Mouse (Mus musculus): Measurements from ENCODE around the gene Ppp1r13b. TPM values are rescaled to one million over a fixed set of nuclear protein-coding genes. Genes with fewer than 3 reads are reported as not detected.

Gene Ppp1r13b
- polyA plus RNA-seq, 1 experiment from 2014 or later: 21.7 TPM

DNA sequence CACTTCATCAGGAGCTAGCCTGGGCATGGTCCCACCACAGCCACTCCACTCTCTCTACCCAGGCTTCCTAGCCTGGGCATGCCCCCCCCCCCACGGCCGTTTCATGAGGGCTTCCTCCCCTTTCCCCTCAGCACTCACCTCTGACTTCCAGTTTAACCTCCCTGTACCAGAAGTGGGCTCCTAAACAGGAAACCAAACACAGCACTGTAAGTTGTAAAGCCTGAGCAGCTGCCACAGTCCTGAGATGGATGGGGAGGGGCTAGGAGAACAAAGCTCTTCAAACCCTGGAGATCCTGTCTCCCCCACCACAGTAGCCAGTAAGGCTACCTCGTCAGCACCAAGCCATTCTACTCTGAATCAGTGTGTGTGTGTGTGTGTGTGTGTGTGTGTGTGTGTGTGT lies 6.1 kb upstream of the Ppp1r13b start:
- Histone ChIP-seq H3K27me3 (replicated peaks) (no peaks in the 10 kb centered on the region), H3K4me3 (replicated peaks) (no peak overlapping the region), H3K36me3 (no peaks in the 10 kb centered on the region), H3K9me3 (no peaks in the 10 kb centered on the region), H3K9ac (no peak overlapping the region), H3K27ac (no peak overlapping the region), H3K4me2 (replicated peaks) (no peak overlapping the region), H3K4me1 (replicated peaks) (peaks cover 15% of the 10 kb centered on the region)
- 30% methylated on average over 3 of the region's 3 CpGs for WGBS
- no peak for ATAC-seq

GRCm38 (mm10) chr12:111912802-111913201 lies 4.9 kb upstream of the Ppp1r13b start:
- H3K4me2 ChIP-seq (replicated peaks): no peak overlapping the region
- no peak overlapping the region for H3K4me3 ChIP-seq (replicated peaks)
- no peak overlapping the region for H3K9ac ChIP-seq
- 91% methylated on average over 7 of the region's 7 CpGs for WGBS
- no peaks in the 10 kb centered on the region for H3K36me3 ChIP-seq
- no peaks in the 10 kb centered on the region for H3K27me3 ChIP-seq (replicated peaks)
- peaks cover 21% of the 10 kb centered on the region for H3K4me1 ChIP-seq (replicated peaks)
- no peak for ATAC-seq
- H3K27ac ChIP-seq: no peak overlapping the region
- no peaks in the 10 kb centered on the region for H3K9me3 ChIP-seq

GRCm38 (mm10) chr12:111911796-111912195 lies 3.9 kb upstream of the Ppp1r13b start:
- H3K4me2 ChIP-seq (replicated peaks): no peak overlapping the region
- no peak overlapping the region for H3K9ac ChIP-seq
- ATAC-seq: no peak
- H3K9me3 ChIP-seq: no peaks in the 10 kb centered on the region
- peak overlapping the region; percentile 32 for H3K27ac ChIP-seq
- WGBS: 82% methylated on average over 2 of the region's 2 CpGs
- H3K27me3 ChIP-seq (replicated peaks): no peaks in the 10 kb centered on the region
- peaks cover 18% of the 10 kb centered on the region for H3K4me1 ChIP-seq (replicated peaks)
- H3K36me3 ChIP-seq: no peaks in the 10 kb centered on the region
- H3K4me3 ChIP-seq (replicated peaks): no peak overlapping the region

- 0 out of 2 replicates have a peak overlapping the region, but pooled peaks have one; percentile 3 for H3K4me3 ChIP-seq (replicated peaks)
- H3K4me2 ChIP-seq (replicated peaks): peak overlapping the region; percentile 36
- H3K4me1 ChIP-seq (replicated peaks): peaks cover 16% of the 10 kb centered on the region
- peak; percentile 60 for ATAC-seq
- H3K27me3 ChIP-seq (replicated peaks): no peaks in the 10 kb centered on the region
- no peak overlapping the region for H3K9ac ChIP-seq
- H3K9me3 ChIP-seq: no peaks in the 10 kb centered on the region
- whole genome bisulfite sequencing: 65% methylated on average over 15 of the region's 15 CpGs
- no peaks in the 10 kb centered on the region for H3K36me3 ChIP-seq
- H3K27ac ChIP-seq: peak overlapping the region; percentile 74
These were observed 3.4 kb upstream of the Ppp1r13b start for GRCm38 (mm10) chr12:111911171-111911760.

DNA sequence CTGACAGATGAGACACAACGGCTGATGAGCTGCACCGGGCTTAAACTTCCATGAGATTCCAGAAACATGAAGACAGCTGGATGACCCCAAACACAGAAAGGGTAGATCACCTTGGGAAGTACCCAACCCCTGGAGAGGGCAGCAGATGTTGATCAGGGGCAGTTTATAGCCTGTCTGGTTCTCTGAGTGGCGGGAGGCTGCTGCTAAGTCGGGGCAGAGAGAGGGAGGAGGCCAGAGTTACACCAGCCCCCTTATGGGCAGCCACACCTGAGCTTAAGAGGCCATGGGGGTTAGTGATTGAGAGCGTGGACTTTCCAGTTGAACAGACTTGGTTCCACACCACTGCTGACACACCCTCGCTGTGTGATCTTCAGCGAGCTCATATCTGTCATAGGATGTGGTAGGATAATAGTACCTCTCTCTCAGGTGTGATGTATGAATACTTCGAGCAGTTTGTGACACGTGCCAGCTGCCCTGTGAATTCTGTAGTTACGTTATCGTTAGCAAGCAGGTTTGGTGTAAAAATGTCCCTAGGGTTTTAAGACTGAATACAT lies 1.2 kb upstream of the Ppp1r13b start:
- Histone ChIP-seq H3K36me3 (no peaks in the 10 kb centered on the region), H3K4me1 (replicated peaks) (peaks cover 17% of the 10 kb centered on the region), H3K9me3 (no peaks in the 10 kb centered on the region), H3K27me3 (replicated peaks) (no peaks in the 10 kb centered on the region), H3K4me2 (replicated peaks) (peak overlapping the region; percentile 84), H3K27ac (peak overlapping the region; percentile 93), H3K9ac (peak overlapping the region; percentile 59; the same call in 1 of the 2 replicates), H3K4me3 (replicated peaks) (peak overlapping the region; percentile 92; the same call in 1 of the 2 replicates)
- ATAC-seq: no peak
- 56% methylated on average over 11 of the region's 11 CpGs for WGBS

DNA sequence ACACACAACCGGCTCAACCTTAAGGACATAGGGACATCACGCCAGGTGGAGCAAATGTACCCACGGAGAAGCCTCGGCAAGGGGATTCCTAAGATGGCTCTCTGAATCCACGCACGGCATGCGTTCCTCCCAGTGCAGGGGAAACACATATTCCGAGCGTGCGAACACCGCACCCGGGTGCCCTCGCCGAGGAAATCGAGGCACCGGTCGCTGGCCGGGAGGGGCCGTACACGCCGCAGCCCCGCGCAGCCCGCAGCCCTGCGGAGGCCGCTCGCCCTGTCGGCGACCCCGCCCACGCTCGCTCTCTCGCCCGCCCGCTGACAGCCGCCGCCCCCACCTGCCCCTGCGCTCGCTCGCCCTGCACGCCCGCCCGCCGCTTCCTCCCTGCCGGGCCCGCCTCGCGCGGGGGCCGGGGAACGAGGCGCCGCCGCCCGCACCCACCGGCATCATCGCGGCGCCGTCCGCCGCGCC lies 454 bp downstream of the Ppp1r13b start:
- ATAC-seq: peak; percentile 69
- Histone ChIP-seq H3K9me3 (no peaks in the 10 kb centered on the region), H3K9ac (peak overlapping the region; percentile 82), H3K4me3 (replicated peaks) (peak overlapping the region; percentile 92), H3K27ac (peak overlapping the region; percentile 93), H3K4me2 (replicated peaks) (peak overlapping the region; percentile 84), H3K27me3 (replicated peaks) (no peaks in the 10 kb centered on the region), H3K4me1 (replicated peaks) (peaks cover 17% of the 10 kb centered on the region; the same call in 1 of the 2 replicates), H3K36me3 (no peaks in the 10 kb centered on the region)
- under 1% methylated on average over 28 of the region's 63 CpGs for WGBS

GRCm38 (mm10) chr12:111906309-111906875 lies 1.5 kb downstream of the Ppp1r13b start:
- Histone ChIP-seq H3K27ac (no peak overlapping the region), H3K27me3 (replicated peaks) (no peaks in the 10 kb centered on the region), H3K9me3 (no peaks in the 10 kb centered on the region), H3K4me2 (replicated peaks) (peak overlapping the region; percentile 84), H3K9ac (0 out of 2 replicates have a peak overlapping the region, but pooled peaks have one; percentile 82), H3K4me1 (replicated peaks) (peaks cover 20% of the 10 kb centered on the region; the same call in 1 of the 2 replicates), H3K36me3 (no peaks in the 10 kb centered on the region), H3K4me3 (replicated peaks) (peak overlapping the region; percentile 92)
- no peak for ATAC-seq
- 48% methylated on average over 5 of the region's 5 CpGs for WGBS

GRCm38 (mm10) chr12:111902488-111902887 lies 5.4 kb downstream of the Ppp1r13b start:
- WGBS: 75% methylated on average over 7 of the region's 7 CpGs
- no peak for ATAC-seq
- H3K27me3 ChIP-seq (replicated peaks): no peaks in the 10 kb centered on the region
- no peak overlapping the region for H3K4me2 ChIP-seq (replicated peaks)
- H3K4me3 ChIP-seq (replicated peaks): no peak overlapping the region
- H3K27ac ChIP-seq: no peak overlapping the region
- H3K4me1 ChIP-seq (replicated peaks): peaks cover 19% of the 10 kb centered on the region; the same call in 1 of the 2 replicates
- H3K36me3 ChIP-seq: no peaks in the 10 kb centered on the region
- H3K9me3 ChIP-seq: no peaks in the 10 kb centered on the region
- no peak overlapping the region for H3K9ac ChIP-seq

DNA sequence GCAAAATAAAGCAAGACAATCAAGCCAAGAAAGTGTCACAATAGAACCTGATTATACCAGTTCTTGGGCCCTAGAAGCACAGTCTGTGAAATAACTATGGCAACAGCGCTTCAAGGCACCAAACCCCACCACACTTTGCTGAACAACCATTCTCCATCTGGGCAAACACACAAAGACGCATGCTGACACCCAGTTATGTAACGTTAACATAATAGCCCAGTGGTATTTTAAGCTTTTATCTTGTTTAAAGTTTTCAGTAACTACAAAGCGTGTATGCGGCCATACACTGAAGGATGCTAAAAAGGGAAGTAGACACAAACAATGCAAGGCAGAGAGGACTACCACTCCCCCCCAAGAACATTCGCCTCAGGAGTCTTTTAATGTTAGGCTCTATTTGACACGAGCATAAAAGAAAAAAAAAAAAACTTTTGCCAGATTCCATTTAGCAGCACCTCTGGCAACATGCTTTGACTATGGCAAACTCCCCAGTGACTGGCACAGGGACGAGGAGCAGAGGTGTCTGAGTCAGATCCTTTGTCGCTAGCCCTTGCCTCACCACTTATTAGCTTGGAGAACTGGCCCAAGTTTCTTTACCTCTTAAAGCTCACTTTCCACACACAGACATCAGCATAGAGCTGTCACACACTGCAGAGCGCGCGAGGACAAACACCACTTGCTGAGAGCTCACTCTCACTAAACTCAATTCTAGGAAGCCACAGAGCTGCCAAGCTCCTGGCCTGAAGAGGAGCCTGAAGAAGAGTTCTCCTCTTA lies 6.6 kb downstream of the Ppp1r13b start:
- no peaks in the 10 kb centered on the region for H3K36me3 ChIP-seq
- ATAC-seq: no peak
- H3K9ac ChIP-seq: no peak overlapping the region
- 71% methylated on average over 12 of the region's 12 CpGs for WGBS
- no peak overlapping the region for H3K4me3 ChIP-seq (replicated peaks)
- peaks cover 29% of the 10 kb centered on the region for H3K4me1 ChIP-seq (replicated peaks)
- H3K27me3 ChIP-seq (replicated peaks): no peaks in the 10 kb centered on the region
- H3K4me2 ChIP-seq (replicated peaks): no peak overlapping the region
- H3K27ac ChIP-seq: no peak overlapping the region
- H3K9me3 ChIP-seq: no peaks in the 10 kb centered on the region

DNA sequence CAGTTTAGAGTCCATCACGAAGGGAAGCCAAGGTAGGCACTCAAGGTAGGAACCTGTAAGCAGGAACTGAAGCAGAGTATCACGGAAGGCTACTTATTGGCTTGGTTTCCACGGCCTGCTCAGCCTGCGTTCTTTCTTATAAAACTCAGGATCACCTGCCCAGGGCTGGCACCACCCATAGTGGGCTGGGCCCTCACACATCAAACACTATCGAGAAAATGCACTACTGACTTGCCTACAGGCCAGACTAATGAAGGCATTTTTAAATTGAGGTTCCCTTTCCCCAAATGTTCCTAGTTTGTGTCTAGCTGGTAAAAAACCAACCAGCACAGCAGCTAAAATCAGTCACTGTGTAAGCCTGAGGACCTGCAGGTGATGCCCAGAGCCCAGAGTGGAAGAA lies 8.3 kb downstream of the Ppp1r13b start:
- H3K4me2 ChIP-seq (replicated peaks): no peak overlapping the region
- no peak overlapping the region for H3K9ac ChIP-seq
- no peak overlapping the region for H3K4me3 ChIP-seq (replicated peaks)
- H3K27me3 ChIP-seq (replicated peaks): no peaks in the 10 kb centered on the region
- H3K4me1 ChIP-seq (replicated peaks): peaks cover 27% of the 10 kb centered on the region
- 68% methylated on average over 5 of the region's 5 CpGs for WGBS
- no peak overlapping the region for H3K27ac ChIP-seq
- no peak for ATAC-seq
- no peaks in the 10 kb centered on the region for H3K36me3 ChIP-seq
- H3K9me3 ChIP-seq: no peaks in the 10 kb centered on the region

GRCm38 (mm10) chr12:111898686-111899085 lies 9.2 kb downstream of the Ppp1r13b start:
- no peaks in the 10 kb centered on the region for H3K9me3 ChIP-seq
- ATAC-seq: no peak
- WGBS: 68% methylated on average over 9 of the region's 9 CpGs
- H3K27me3 ChIP-seq (replicated peaks): no peaks in the 10 kb centered on the region
- no peak overlapping the region for H3K9ac ChIP-seq
- H3K4me1 ChIP-seq (replicated peaks): peaks cover 30% of the 10 kb centered on the region
- no peaks in the 10 kb centered on the region for H3K36me3 ChIP-seq
- no peak overlapping the region for H3K4me3 ChIP-seq (replicated peaks)
- H3K27ac ChIP-seq: no peak overlapping the region
- no peak overlapping the region for H3K4me2 ChIP-seq (replicated peaks)

All from intestine, embryonic 15.5 days (tissue).